Mouse (Mus musculus) urinary bladder, postnatal 14 days (tissue): ENCODE results near the gene Tamm41.

Experiments used
- DNase-seq: peaks from one replicate; pipeline ENCODE4 v3.0.0; 2021; ENCODE audit warnings: low spot score

Tamm41 gene

DNA sequence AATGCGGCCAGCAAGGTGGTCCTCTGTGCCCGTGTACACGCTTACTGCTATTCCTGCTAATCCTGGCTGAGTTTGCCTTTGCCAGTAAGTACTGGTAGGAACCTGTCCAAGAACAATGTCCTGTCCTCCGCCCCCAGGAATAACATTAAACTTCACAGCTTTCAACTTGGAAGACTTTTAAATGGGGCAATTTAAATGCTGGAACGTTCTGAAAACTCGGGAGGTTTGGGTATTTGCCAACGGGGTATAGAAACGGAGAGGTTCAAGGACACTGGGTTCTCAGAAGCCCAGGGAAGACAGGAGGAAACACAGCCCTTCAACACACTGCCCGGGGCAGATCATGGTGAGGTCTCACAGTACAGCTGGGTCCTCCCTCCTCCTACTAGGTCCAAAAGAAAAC lies 14.8 kb downstream of the Tamm41 start:
- DNase-seq, result no peak

DNA sequence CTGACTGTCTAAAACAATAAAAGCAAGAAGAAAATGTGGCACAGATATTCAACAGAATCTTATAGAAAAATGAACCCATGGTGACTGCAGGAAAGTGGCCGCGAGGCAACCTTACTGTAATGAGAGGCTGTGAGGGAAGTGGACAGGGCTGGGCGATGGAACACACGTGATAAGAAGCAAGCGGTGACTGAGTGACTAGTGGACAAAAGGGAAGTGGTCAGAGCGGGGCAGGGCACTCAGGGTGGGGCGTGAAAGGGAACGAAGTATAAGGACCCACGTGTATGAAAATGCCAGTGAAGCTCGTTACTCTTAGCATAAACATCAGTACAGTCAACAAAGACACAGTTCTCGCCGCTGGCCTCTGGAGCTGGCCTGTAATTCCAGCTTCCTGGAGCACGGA lies 22.2 kb downstream of the Tamm41 start:
- no peak for DNase-seq

GRCm38 (mm10) chr6:115013574-115013973 lies 24.1 kb downstream of the Tamm41 start:
- DNase-seq, result no peak

DNA sequence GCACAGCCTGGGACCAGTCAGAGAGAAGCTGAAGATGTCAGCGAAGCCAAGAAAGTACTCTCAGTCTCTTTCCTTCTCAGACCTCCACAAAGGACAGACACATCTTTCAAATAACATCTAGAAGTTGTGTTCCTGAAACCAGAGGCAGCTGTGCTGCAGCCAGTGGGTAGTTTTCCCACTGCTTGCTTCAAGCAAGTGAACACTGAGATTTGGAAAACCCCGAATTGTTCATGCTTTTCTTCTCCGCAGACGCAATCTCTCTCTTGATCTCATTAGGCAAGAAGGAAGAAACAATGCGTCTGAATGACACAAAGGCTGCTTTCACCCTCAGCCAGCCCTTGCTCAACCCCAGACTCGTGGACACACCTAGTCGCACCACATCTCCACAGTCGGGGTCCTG lies 25.9 kb downstream of the Tamm41 start:
- DNase-seq, result no peak

GRCm38 (mm10) chr6:115010815-115011214 lies 26.9 kb downstream of the Tamm41 start:
- DNase-seq, result no peak

DNA sequence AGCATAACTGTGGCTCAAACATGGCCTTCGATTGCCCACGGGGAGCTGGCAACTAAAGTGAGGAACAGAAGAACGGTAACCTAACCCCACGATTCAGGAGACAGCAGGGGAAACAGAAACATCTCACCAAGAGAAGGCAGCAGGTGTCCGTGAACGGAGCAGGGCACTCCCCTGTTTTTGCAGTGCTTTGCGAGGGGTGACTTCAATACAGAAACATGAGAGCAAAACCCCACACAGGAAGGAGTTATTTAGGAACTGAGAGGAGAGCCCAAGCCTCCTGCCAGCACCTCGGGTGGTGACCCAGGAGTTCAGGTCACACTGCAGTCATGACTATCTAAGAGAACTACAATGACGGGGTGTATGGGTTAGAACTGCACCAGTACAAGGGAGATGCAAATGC lies 27.4 kb downstream of the Tamm41 start:
- no peak for DNase-seq

- peak; percentile 89 for DNase-seq
Observed at GRCm38 (mm10) chr6:115007728-115008127, 29.9 kb downstream of the Tamm41 start.

- DNase-seq, result peak; percentile 43
Observed at GRCm38 (mm10) chr6:115006948-115007347, 30.7 kb downstream of the Tamm41 start.

DNA sequence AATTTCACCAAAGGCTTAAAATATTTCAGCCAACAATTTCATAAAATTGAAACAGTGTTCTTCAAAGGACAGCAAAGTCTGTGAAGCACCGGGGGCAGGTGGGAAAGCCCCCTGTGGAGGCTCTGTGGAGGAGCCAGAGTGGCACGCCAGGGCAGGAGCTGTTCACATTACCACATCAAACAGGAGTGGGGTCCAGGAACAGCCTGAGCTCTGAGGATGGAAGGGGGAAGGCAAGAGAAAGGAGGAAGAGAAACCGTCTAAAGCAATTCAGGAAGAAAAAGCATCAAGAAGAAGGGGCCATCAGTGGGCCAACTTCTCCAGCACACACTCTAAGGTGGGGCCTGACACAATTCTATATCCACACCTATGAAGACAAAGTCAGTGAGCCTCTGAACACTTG lies 31.6 kb downstream of the Tamm41 start:
- DNase-seq, result no peak

- DNase-seq, result no peak
Observed at GRCm38 (mm10) chr6:115005351-115005890, 32.3 kb downstream of the Tamm41 start.

DNA sequence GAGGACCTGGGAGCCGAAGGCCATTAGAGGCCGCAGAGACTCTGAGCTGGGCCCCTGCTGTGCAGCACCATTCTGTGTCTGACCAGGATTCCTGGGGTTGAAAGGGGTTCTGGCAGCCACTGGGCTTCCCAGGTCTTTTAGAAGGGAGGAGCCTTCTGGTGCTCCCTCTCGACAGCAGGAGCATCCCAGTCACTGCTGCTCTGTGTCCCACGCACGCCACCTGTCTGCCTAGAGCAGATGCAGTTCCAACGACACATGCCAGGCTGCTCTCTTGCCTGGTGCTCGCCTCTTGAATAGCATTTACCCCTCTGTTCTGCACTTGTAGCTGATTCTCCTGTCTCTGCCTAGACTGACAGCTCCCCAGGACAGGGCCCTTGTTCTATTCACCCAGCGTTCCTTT lies 33.0 kb downstream of the Tamm41 start:
- DNase-seq, result no peak

GRCm38 (mm10) chr6:114998374-114999031 lies 39.2 kb downstream of the Tamm41 start:
- DNase-seq, result no peak

DNA sequence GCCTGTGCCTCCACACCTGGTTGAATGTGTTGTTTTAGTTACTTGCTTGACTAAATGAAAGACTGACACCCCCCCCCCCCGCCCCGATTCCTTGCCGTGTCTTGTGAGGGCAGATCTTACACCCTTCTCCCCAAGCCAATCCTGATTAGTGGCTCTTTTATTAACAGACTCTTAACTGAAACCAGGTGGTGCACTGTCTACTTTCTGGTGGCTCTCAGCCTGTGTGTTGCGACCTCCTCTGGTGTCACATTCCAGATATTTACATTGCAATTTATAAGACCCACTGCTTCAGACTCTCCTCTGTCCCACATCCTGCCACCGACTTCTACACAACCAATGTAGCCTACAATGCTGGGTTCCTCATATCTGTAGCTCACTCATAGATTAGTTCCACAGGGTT lies 40.2 kb downstream of the Tamm41 start:
- no peak for DNase-seq

- DNase-seq, result no peak
Observed at GRCm38 (mm10) chr6:114996910-114997309, 40.8 kb downstream of the Tamm41 start.

- DNase-seq, result no peak
Observed at GRCm38 (mm10) chr6:114994079-114994478, 43.6 kb downstream of the Tamm41 start.

- peak; percentile 41 for DNase-seq
Observed at GRCm38 (mm10) chr6:114993659-114994058, 44.0 kb downstream of the Tamm41 start.

GRCm38 (mm10) chr6:114991909-114992308 lies 45.8 kb downstream of the Tamm41 start:
- DNase-seq, result no peak

GRCm38 (mm10) chr6:114988619-114988980 lies 49.1 kb downstream of the Tamm41 start:
- DNase-seq, result peak; percentile 69

GRCm38 (mm10) chr6:114987966-114988618 lies 49.6 kb downstream of the Tamm41 start:
- DNase-seq, result peak; percentile 77

GRCm38 (mm10) chr6:114982671-114983070 lies 55.0 kb downstream of the Tamm41 start:
- DNase-seq, result no peak

GRCm38 (mm10) chr6:114979715-114980114 lies 58.0 kb downstream of the Tamm41 start:
- no peak for DNase-seq

- DNase-seq, result peak; percentile 68
Observed at GRCm38 (mm10) chr6:114976915-114977419, 60.7 kb downstream of the Tamm41 start.

DNA sequence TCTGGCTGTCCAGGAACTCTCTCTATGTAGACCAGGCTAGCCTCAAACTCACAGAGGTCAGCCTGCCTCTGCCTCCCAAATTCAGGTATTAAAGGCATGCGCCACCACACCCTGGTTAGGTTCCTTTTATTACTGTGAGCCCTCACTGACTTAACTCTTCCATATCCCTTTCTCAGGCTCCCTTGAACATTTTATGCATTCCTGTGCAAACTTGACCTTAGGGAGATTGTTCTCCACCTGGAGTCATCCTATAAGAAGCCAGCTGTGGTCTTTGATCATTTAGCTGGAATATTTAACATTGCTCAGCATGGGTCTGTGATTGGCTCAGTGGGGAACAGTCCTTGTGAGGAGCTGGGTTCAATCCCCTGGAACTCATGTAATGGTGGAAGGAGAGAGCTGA lies 63.3 kb downstream of the Tamm41 start:
- no peak for DNase-seq

GRCm38 (mm10) chr6:114972988-114973387 lies 64.7 kb downstream of the Tamm41 start:
- DNase-seq, result no peak
